Mouse (Mus musculus): Measurements from ENCODE around the gene Olfr1364.

DNA sequence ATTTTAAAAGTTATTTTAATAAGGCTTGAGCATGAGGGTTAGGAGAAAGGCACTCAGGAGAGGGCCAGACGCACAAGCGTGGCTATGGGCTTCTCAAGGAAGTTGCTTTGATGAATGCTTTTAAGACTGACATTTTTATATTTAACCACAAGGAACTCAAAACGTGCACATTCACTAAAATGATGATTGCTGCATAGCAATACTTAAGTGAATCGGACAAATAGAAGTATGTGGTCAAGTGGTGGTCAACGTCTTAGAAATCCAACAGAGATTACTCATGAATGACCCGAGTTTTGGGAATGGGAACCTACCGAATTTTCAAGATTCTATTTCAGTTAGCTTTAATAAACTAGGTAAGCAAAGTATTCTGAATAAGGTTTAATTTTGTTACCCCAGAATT is 51.4 kb downstream of the Olfr1364 start:
- TF ChIP-seq CTCF (IDR thresholded peaks at IDR 0.05; ENCODE audit: control insufficient read depth, insufficient read depth, insufficient read length) (no peak), MYOG (IDR thresholded peaks at IDR 0.05; ENCODE audit: control insufficient read depth, extremely low read depth, insufficient read length) (no peak), USF1 (IDR thresholded peaks at IDR 0.05; ENCODE audit: low read depth) (no peak), MAX (IDR thresholded peaks at IDR 0.05) (no peak), MYOD1 (IDR thresholded peaks at IDR 0.05; ENCODE audit: control insufficient read depth, insufficient read length, low read depth) (no peak), CEBPB (IDR thresholded peaks at IDR 0.05; ENCODE audit: low read depth) (no peak)
